Mouse (Mus musculus) C2C12 (cell line): Measurements from ENCODE around the gene Iglon5. TPM values are rescaled to one million over a fixed set of nuclear protein-coding genes. Genes with fewer than 3 reads are reported as not detected.

Experiments used
- H3K27me3 ChIP-seq: one replicate; pipeline ENCODE4 v1.6.1; 2011; ENCODE audit not compliant: control insufficient read depth, insufficient read depth, insufficient read length
- H3K36me3 ChIP-seq: one replicate; pipeline ENCODE4 v1.6.1; 2011; ENCODE audit not compliant: control insufficient read depth, insufficient read depth
- H3K4me3 ChIP-seq: one replicate; pipeline ENCODE4 v1.5.1; 2011; ENCODE audit warnings: mild to moderate bottlenecking, control low read depth; ENCODE audit not compliant: poor library complexity, insufficient read depth, severe bottlenecking
- H3K79me2 ChIP-seq: one replicate; pipeline ENCODE4 v1.6.1; 2011; ENCODE audit not compliant: control insufficient read depth, insufficient read depth
- H3K79me3 ChIP-seq: one replicate; pipeline ENCODE4 v1.6.1; 2011; ENCODE audit warnings: low read depth, control low read depth
- H3ac ChIP-seq: one replicate; pipeline ENCODE3; 2011; ENCODE audit warnings: low read depth; ENCODE audit not compliant: control insufficient read depth, insufficient read length
- CEBPB ChIP-seq: IDR thresholded peaks from one replicate; pipeline ENCODE4 v1.6.1; 2011; ENCODE audit warnings: low read depth, mild to moderate bottlenecking, control low read depth, moderate library complexity
- CTCF ChIP-seq: IDR thresholded peaks from one replicate; pipeline ENCODE4 v1.5.1; 2011; ENCODE audit not compliant: control insufficient read depth, insufficient read depth, insufficient read length
- FOSL1 ChIP-seq: IDR thresholded peaks from one replicate; pipeline ENCODE4 v1.8.0; 2011; ENCODE audit warnings: mild to moderate bottlenecking, low read length; ENCODE audit not compliant: poor library complexity, insufficient read depth, severe bottlenecking
- MAX ChIP-seq: IDR thresholded peaks from one replicate; pipeline ENCODE4 v1.6.1; 2011; ENCODE audit warnings: mild to moderate bottlenecking, control low read depth
- MYOD1 ChIP-seq: IDR thresholded peaks from one replicate; pipeline ENCODE4 v1.6.1; 2011; ENCODE audit warnings: low read depth; ENCODE audit not compliant: control insufficient read depth, insufficient read length
- MYOG ChIP-seq: IDR thresholded peaks from one replicate; pipeline ENCODE4 v1.6.1; 2011; ENCODE audit not compliant: control insufficient read depth, insufficient read length; ENCODE audit errors: extremely low read depth
- USF1 ChIP-seq: IDR thresholded peaks from one replicate; pipeline ENCODE4 v1.6.1; 2011; ENCODE audit warnings: low read depth, mild to moderate bottlenecking, control low read depth, moderate library complexity
- polyA plus RNA-seq: library from polyadenylated mRNA; unstranded; fragments of >200 nt; fragmentation: generic; extraction: Trizol; gene quantifications from one replicate; pipeline ENCODE4 v1.2.1, GENCODE M21; 2012; ENCODE audit warnings: missing spikeins

Iglon5 gene
- polyA plus RNA-seq, 1 experiment, result 1.8 TPM

- Histone ChIP-seq H3K79me3 (no peaks in the 10 kb centered on the region), H3K79me2 (no peaks in the 10 kb centered on the region), H3K4me3 (no peak overlapping the region), H3ac (no peak overlapping the region), H3K36me3 (no peaks in the 10 kb centered on the region), H3K27me3 (no peaks in the 10 kb centered on the region)
- TF ChIP-seq MAX (no peak), MYOG (no peak), CTCF (no peak), FOSL1 (no peak), USF1 (no peak), MYOD1 (no peak), CEBPB (no peak)
Measured at GRCm38 (mm10) chr7:43518341-43518740, 28.5 kb upstream of the Iglon5 start.

- H3K79me2 ChIP-seq, result no peaks in the 10 kb centered on the region
- no peaks in the 10 kb centered on the region for H3K27me3 ChIP-seq
- H3K79me3 ChIP-seq, result no peaks in the 10 kb centered on the region
- TF ChIP-seq MYOG (no peak), FOSL1 (no peak)
- H3K4me3 ChIP-seq, result no peak overlapping the region
- no peak overlapping the region for H3ac ChIP-seq
- no peaks in the 10 kb centered on the region for H3K36me3 ChIP-seq
Measured at GRCm38 (mm10) chr7:43515076-43515475, 25.2 kb upstream of the Iglon5 start.

- no peaks in the 10 kb centered on the region for H3K27me3 ChIP-seq
- no peaks in the 10 kb centered on the region for H3K36me3 ChIP-seq
- TF ChIP-seq USF1 (no peak), MYOD1 (peak; percentile 56), CTCF (no peak), FOSL1 (no peak), MAX (no peak), MYOG (no peak)
Measured at GRCm38 (mm10) chr7:43512519-43512918, 22.6 kb upstream of the Iglon5 start.

GRCm38 (mm10) chr7:43511707-43512478 lies 22.0 kb upstream of the Iglon5 start:
- H3K4me3 ChIP-seq, result no peak overlapping the region
- TF ChIP-seq CTCF (no peak), MYOG (no peak), CEBPB (no peak), MYOD1 (no peak), USF1 (no peak), MAX (no peak), FOSL1 (no peak)
- no peaks in the 10 kb centered on the region for H3K79me2 ChIP-seq

More at GRCm38 (mm10) chr7:43512519-43512918, 22.6 kb upstream of the Iglon5 start:
- no peak overlapping the region for H3K4me3 ChIP-seq
- H3ac ChIP-seq, result no peak overlapping the region
- H3K79me3 ChIP-seq, result no peaks in the 10 kb centered on the region
- H3K79me2 ChIP-seq, result no peaks in the 10 kb centered on the region

GRCm38 (mm10) chr7:43495343-43496021 lies 5.6 kb upstream of the Iglon5 start:
- no peak overlapping the region for H3K4me3 ChIP-seq
- H3ac ChIP-seq, result no peak overlapping the region
- H3K79me2 ChIP-seq, result no peaks in the 10 kb centered on the region
- H3K36me3 ChIP-seq, result no peaks in the 10 kb centered on the region
- TF ChIP-seq CTCF, result peak; percentile 28
- TF ChIP-seq MYOD1, result no peak
- no peaks in the 10 kb centered on the region for H3K79me3 ChIP-seq
- H3K27me3 ChIP-seq, result no peaks in the 10 kb centered on the region

More at GRCm38 (mm10) chr7:43511707-43512478, 22.0 kb upstream of the Iglon5 start:
- H3K79me3 ChIP-seq, result no peaks in the 10 kb centered on the region
- H3ac ChIP-seq, result no peak overlapping the region
- H3K36me3 ChIP-seq, result no peaks in the 10 kb centered on the region
- H3K27me3 ChIP-seq, result no peaks in the 10 kb centered on the region

- Histone ChIP-seq H3ac (no peak overlapping the region), H3K79me3 (no peaks in the 10 kb centered on the region), H3K4me3 (no peak overlapping the region), H3K36me3 (no peaks in the 10 kb centered on the region), H3K27me3 (peaks cover 3% of the 10 kb centered on the region), H3K79me2 (no peaks in the 10 kb centered on the region)
- TF ChIP-seq USF1, result no peak
Measured at GRCm38 (mm10) chr7:43490861-43491260, 986 bp upstream of the Iglon5 start.
